ENCODE assay signal across 22 mouse cellular contexts in genomic region chr17:72907211-72907610, GRCm38 (mm10). TPM values are rescaled to one million over a fixed set of nuclear protein-coding genes. Genes with fewer than 3 reads are reported as not detected.
A peak's percentile ranks its signal among the peaks of the same experiment; 100 is the strongest.
DNase-seq lines count a peak whose midpoint lies in the region; ATAC-seq and TF ChIP-seq lines count a peak whose summit lies in the region.
"Had no signal": no experiment of that assay in that cellular context is flagged by ENCODE, and none has a peak within 500 bp of the region (broad histone marks: within the 10 kb centered on the region; RNA-seq: fewer than 3 reads in every experiment).

No protein-coding gene starts in this region.

- H3K4me2 ChIP-seq in liver, postnatal 0 days (ENCODE audit: low read depth, low read length): no peak overlapping the region
- no peak overlapping the region for H3K4me2 ChIP-seq in liver, embryonic 11.5 days
- H3K4me2 ChIP-seq in neural tube, embryonic 15.5 days: no peak overlapping the region
- H3K4me2 ChIP-seq: embryonic facial prominence, embryonic 13.5 days; embryonic facial prominence, embryonic 15.5 days; forebrain, embryonic 12.5 days had no signal

- no peak for TF ChIP-seq CTCF in liver, postnatal 0 days (IDR thresholded peaks at IDR 0.05; ENCODE audit: low read depth)

- 73% methylated on average over 9 of the region's 9 CpGs for WGBS in liver, postnatal 0 days (ENCODE audit: insufficient replicate concordance)
- 76% methylated on average over 9 of the region's 9 CpGs for WGBS in liver, embryonic 11.5 days
- 87% methylated on average over 9 of the region's 9 CpGs for WGBS in neural tube, embryonic 15.5 days

- no peak for TF ChIP-seq EP300 in liver, postnatal 0 days (IDR thresholded peaks at IDR 0.05; ENCODE audit: low read depth)

- no peaks in the 10 kb centered on the region for H3K36me3 ChIP-seq in liver, postnatal 0 days (replicated peaks; ENCODE audit: insufficient read depth, low read length)
- no peaks in the 10 kb centered on the region for H3K36me3 ChIP-seq in liver, embryonic 11.5 days (ENCODE audit: control insufficient read depth, insufficient read depth, low read length)
- no peaks in the 10 kb centered on the region for H3K36me3 ChIP-seq in neural tube, embryonic 15.5 days
- H3K36me3 ChIP-seq: embryonic facial prominence, embryonic 13.5 days; embryonic facial prominence, embryonic 15.5 days; forebrain, embryonic 10.5 days; forebrain, embryonic 12.5 days had no signal

- no peak overlapping the region for H3K9ac ChIP-seq in liver, postnatal 0 days (replicated peaks)
- H3K9ac ChIP-seq in liver, embryonic 11.5 days (ENCODE audit: low read depth, low read length): no peak overlapping the region
- no peak overlapping the region for H3K9ac ChIP-seq in neural tube, embryonic 15.5 days (replicated peaks)
- H3K9ac ChIP-seq: embryonic facial prominence, embryonic 13.5 days; embryonic facial prominence, embryonic 15.5 days; forebrain, embryonic 12.5 days had no signal

- H3K4me1 ChIP-seq in liver, postnatal 0 days (ENCODE audit: insufficient read depth): no peaks in the 10 kb centered on the region
- no peaks in the 10 kb centered on the region for H3K4me1 ChIP-seq in liver, embryonic 11.5 days (replicated peaks; ENCODE audit: control insufficient read depth, insufficient read depth, low read length)
- H3K4me1 ChIP-seq in neural tube, embryonic 15.5 days: no peaks in the 10 kb centered on the region
- H3K4me1 ChIP-seq: embryonic facial prominence, embryonic 15.5 days; forebrain, embryonic 10.5 days; forebrain, embryonic 12.5 days had no signal

- no peak overlapping the region for H3K27ac ChIP-seq in liver, postnatal 0 days (ENCODE audit: low read depth)
- no peak overlapping the region for H3K27ac ChIP-seq in liver, embryonic 11.5 days (ENCODE audit: low read depth, low read length)
- no peak overlapping the region for H3K27ac ChIP-seq in neural tube, embryonic 15.5 days (replicated peaks)
- H3K27ac ChIP-seq: embryonic facial prominence, embryonic 13.5 days; embryonic facial prominence, embryonic 15.5 days; forebrain, embryonic 10.5 days; forebrain, embryonic 12.5 days had no signal

- peak; percentile 4 for DNase-seq in heart, postnatal 4 days
- no peak for DNase-seq in heart, adult 18-20 months
- DNase-seq in liver, postnatal 0 days: peak; percentile 8
- no peak for DNase-seq in liver, embryonic 11.5 days (ENCODE audit: low spot score)
- DNase-seq in neural tube, embryonic 10.5 days (ENCODE audit: extremely low spot score, low spot score): peak; percentile 10
- DNase-seq: adrenal gland, adult 2 months; adrenal gland, postnatal 10 days; adrenal gland, postnatal 25 days; cerebellum, adult 11 months; cerebellum, adult 18-20 months; cerebellum, adult 8-10 months; cerebellum, adult 9-11 months; cerebellum, postnatal 14 days; embryo, embryonic 11 days had no signal

- no peaks in the 10 kb centered on the region for H3K9me3 ChIP-seq in liver, postnatal 0 days (ENCODE audit: low read length)
- no peaks in the 10 kb centered on the region for H3K9me3 ChIP-seq in liver, embryonic 11.5 days (ENCODE audit: control insufficient read depth, low read length)
- H3K9me3 ChIP-seq in neural tube, embryonic 15.5 days (replicated peaks): no peaks in the 10 kb centered on the region
- H3K9me3 ChIP-seq: embryonic facial prominence, embryonic 13.5 days; embryonic facial prominence, embryonic 15.5 days; forebrain, embryonic 10.5 days; forebrain, embryonic 12.5 days had no signal

- H3K27me3 ChIP-seq in liver, postnatal 0 days (ENCODE audit: insufficient read depth, low read length): no peaks in the 10 kb centered on the region
- H3K27me3 ChIP-seq in liver, embryonic 11.5 days (replicated peaks; ENCODE audit: control insufficient read depth, insufficient read depth, low read length): no peaks in the 10 kb centered on the region; the same call in 1 of the 2 replicates
- H3K27me3 ChIP-seq in neural tube, embryonic 15.5 days (replicated peaks): no peaks in the 10 kb centered on the region
- H3K27me3 ChIP-seq: embryonic facial prominence, embryonic 13.5 days; embryonic facial prominence, embryonic 15.5 days; forebrain, embryonic 12.5 days had no signal

- ATAC-seq in liver, postnatal 0 days: no peak
- no peak for ATAC-seq in liver, embryonic 11.5 days (replicated peaks; ENCODE audit: low FRiP score)
- ATAC-seq in neural tube, embryonic 15.5 days (ENCODE audit: low FRiP score): no peak
- ATAC-seq: forebrain, embryonic 14.5 days had no signal

- H3K4me3 ChIP-seq in liver, postnatal 0 days (ENCODE audit: low read depth, low read length): no peak overlapping the region
- no peak overlapping the region for H3K4me3 ChIP-seq in liver, embryonic 11.5 days (ENCODE audit: low read depth, low read length)
- no peak overlapping the region for H3K4me3 ChIP-seq in neural tube, embryonic 15.5 days (replicated peaks)
- H3K4me3 ChIP-seq: embryonic facial prominence, embryonic 13.5 days; embryonic facial prominence, embryonic 15.5 days; erythroblast, embryonic 14.5 days; forebrain, embryonic 10.5 days; forebrain, embryonic 12.5 days had no signal

RNA-seq across cellular contexts. Expression of gene Lbh, which starts 10.9 kb away (rescaled TPM):
- 100 to 1,000 TPM; 730 to 743 TPM for total RNA-seq in heart, postnatal 4 days (2021)
- 100 to 1,000 TPM; 432 to 483 TPM for total RNA-seq in heart, adult 18-20 months (2021)
- polyA plus RNA-seq in liver, postnatal 0 days (2015; fragmentation: Nextera tagmentation; extraction: Ambion mirVana): 0.79 and 0.94 TPM in 2 replicates
- 2.3 and 2.4 TPM in 2 replicates for polyA plus RNA-seq in liver, embryonic 11.5 days (2014; fragmentation: Nextera tagmentation; extraction: Ambion mirVana)
- 4.9 and 5.5 TPM in 2 replicates for polyA plus RNA-seq in neural tube, embryonic 15.5 days (2015; fragmentation: Nextera tagmentation; extraction: Ambion mirVana)
- total RNA-seq: MEL had no signal

Comparison
In these comparisons a context has a peak if more than half of its experiments do, and no peak if none do; other contexts are left out.
1. DNase-seq: peak in heart, postnatal 4 days (single experiment), liver, postnatal 0 days (single experiment) and neural tube, embryonic 10.5 days (single experiment); none in heart, adult 18-20 months (0 of 2) and liver, embryonic 11.5 days (single experiment).